Mouse (Mus musculus) testis, adult 2 months (tissue): Measurements from ENCODE around the gene Mmp14.

Source experiments
- CTCF ChIP-seq: fragments of 200-500 bp; IDR thresholded peaks from 2 replicates; pipeline ENCODE4 v1.5.1; 2012; ENCODE audit warnings: low read depth, mild to moderate bottlenecking, inconsistent platforms, low read length, moderate library complexity; ENCODE audit not compliant: control insufficient read depth, insufficient read depth, insufficient replicate concordance
- POLR2A ChIP-seq: fragments of 200-500 bp; IDR thresholded peaks from 2 replicates; pipeline ENCODE4 v1.6.1; 2012; ENCODE audit warnings: low read depth, mild to moderate bottlenecking, inconsistent platforms, low read length, moderate library complexity; ENCODE audit not compliant: control insufficient read depth

DNA sequence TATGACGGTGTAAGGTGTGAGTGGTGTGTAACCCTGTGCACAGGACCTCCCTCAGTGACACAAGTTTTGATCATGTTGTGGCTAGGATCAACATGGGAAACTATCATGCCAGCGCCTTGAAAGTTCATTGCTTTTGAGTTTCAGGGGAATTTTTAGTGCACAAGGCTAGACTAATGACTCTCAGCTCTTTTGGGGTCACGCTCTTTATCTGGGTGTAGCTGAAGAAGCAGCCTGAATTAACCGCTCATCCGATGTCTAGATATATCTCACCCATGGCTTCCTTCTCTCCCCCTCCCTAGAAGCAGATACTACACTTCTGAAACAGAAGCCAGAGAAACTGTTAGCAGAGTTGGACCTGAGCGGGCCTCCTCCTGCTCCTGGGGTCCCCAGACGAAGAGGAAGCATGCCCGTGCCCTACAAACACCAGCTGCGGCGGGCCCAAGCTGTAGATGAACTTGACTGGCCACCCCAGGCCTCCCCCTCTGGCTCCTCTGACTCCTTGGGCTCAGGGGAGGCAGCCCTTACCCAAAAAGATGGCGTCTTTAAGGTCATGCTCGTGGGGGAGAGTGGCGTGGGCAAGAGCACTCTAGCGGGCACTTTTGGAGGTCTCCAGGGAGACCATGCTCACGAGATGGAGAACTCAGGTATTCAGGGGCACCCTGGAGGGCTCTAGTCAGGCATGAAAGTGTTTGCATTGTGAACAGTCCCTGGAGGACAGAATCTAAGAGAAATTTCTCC is 45.9 kb downstream of the Mmp14 start:
- TF ChIP-seq CTCF (no peak), POLR2A (no peak)
